Mouse (Mus musculus) limb, embryonic 10.5 days (tissue): Measurements from ENCODE around the gene Chaf1b. TPM values are rescaled to one million over a fixed set of nuclear protein-coding genes. Genes with fewer than 3 reads are reported as not detected.

ENCODE experiments used
- DNase-seq: peaks from one replicate; pipeline ENCODE4 v3.0.0-alpha.2; 2017; ENCODE audit warnings: low spot score
- H3K27ac ChIP-seq: fragments of 300-500 bp; sonication (generic); 2 replicates; pipeline ENCODE4 v1.5.1; 2016; ENCODE audit warnings: mild to moderate bottlenecking
- H3K27me3 ChIP-seq: fragments of 300-500 bp; sonication (generic); 2 replicates; pipeline ENCODE4 v1.6.1; 2016; ENCODE audit warnings: low read depth, mild to moderate bottlenecking; ENCODE audit not compliant: poor library complexity, severe bottlenecking
- H3K36me3 ChIP-seq: fragments of 300-500 bp; sonication (generic); 2 replicates; pipeline ENCODE4 v1.6.1; 2016; ENCODE audit warnings: mild to moderate bottlenecking, moderate library complexity
- H3K4me1 ChIP-seq: fragments of 300-500 bp; sonication (generic); 2 replicates; pipeline ENCODE4 v1.6.1; 2016
- H3K4me3 ChIP-seq: fragments of 300-500 bp; sonication (generic); 2 replicates; pipeline ENCODE4 v1.5.1; 2016; ENCODE audit warnings: mild to moderate bottlenecking, moderate library complexity
- H3K9me3 ChIP-seq: fragments of 300-500 bp; sonication (generic); replicated peaks from 2 replicates; pipeline ENCODE4 v1.6.1; 2016; ENCODE audit warnings: mild to moderate bottlenecking
- WGBS: fragments of 180-500 bp; shearing (Covaris S2); methylation state at CpG from one replicate; pipeline ENCODE4 v1.1.7; 2016; 5-methylcytosine and 5-hydroxymethylcytosine counted together
- polyA plus RNA-seq: library from polyadenylated mRNA; unstranded; fragments of >200 nt; fragmentation: Nextera tagmentation; extraction: Ambion mirVana; gene quantifications from 2 replicates; pipeline ENCODE4 v1.2.1, GENCODE M21; 2016

Gene Chaf1b
- polyA plus RNA-seq: 137 and 146 TPM in 2 replicates

- peak within 1 kb of the TSS; percentile 84 for H3K4me3 ChIP-seq
- DNase-seq: peak; percentile 100
- H3K27me3 ChIP-seq: no peaks in the 10 kb centered on the region
- H3K27ac ChIP-seq: peak within 1 kb of the TSS; percentile 89
- no peaks in the 10 kb centered on the region for H3K9me3 ChIP-seq
- H3K4me1 ChIP-seq: peaks cover 31% of the 10 kb centered on the region
- H3K36me3 ChIP-seq: peaks cover 33% of the 10 kb centered on the region
- WGBS: under 1% methylated on average over 54 of the region's 54 CpGs
These were observed at the start of gene Chaf1b for GRCm38 (mm10) chr16:93883423-93884085. Chaf1b (plus strand) TSS chr16:93883901.

GRCm38 (mm10) chr16:93834076-93834475 lies 49.6 kb upstream of the Chaf1b start:
- WGBS: 92% methylated on average over 2 of the region's 2 CpGs
- Histone ChIP-seq H3K27ac (no peak overlapping the region), H3K4me3 (no peak overlapping the region; the same call in 1 of the 2 replicates), H3K4me1 (peaks cover 7% of the 10 kb centered on the region), H3K9me3 (no peaks in the 10 kb centered on the region), H3K36me3 (peaks cover 22% of the 10 kb centered on the region), H3K27me3 (no peaks in the 10 kb centered on the region)
- DNase-seq: no peak

GRCm38 (mm10) chr16:93839049-93839448 lies 44.7 kb upstream of the Chaf1b start:
- 98% methylated on average over 1 of the region's 1 CpGs for WGBS
- H3K9me3 ChIP-seq: no peaks in the 10 kb centered on the region
- no peaks in the 10 kb centered on the region for H3K4me1 ChIP-seq
- no peak overlapping the region for H3K4me3 ChIP-seq
- peaks cover 49% of the 10 kb centered on the region for H3K36me3 ChIP-seq
- no peaks in the 10 kb centered on the region for H3K27me3 ChIP-seq
- no peak overlapping the region for H3K27ac ChIP-seq
- DNase-seq: no peak

GRCm38 (mm10) chr16:93850527-93850926 lies 33.2 kb upstream of the Chaf1b start:
- Histone ChIP-seq H3K4me1 (no peaks in the 10 kb centered on the region), H3K27ac (no peak overlapping the region), H3K4me3 (no peak overlapping the region), H3K36me3 (peaks cover 100% of the 10 kb centered on the region), H3K9me3 (no peaks in the 10 kb centered on the region), H3K27me3 (no peaks in the 10 kb centered on the region)
- 97% methylated on average over 3 of the region's 3 CpGs for WGBS
- no peak for DNase-seq

GRCm38 (mm10) chr16:93859967-93860366 lies 23.7 kb upstream of the Chaf1b start:
- H3K4me3 ChIP-seq: no peak overlapping the region
- no peak for DNase-seq
- WGBS: 91% methylated on average over 4 of the region's 4 CpGs
- peaks cover 92% of the 10 kb centered on the region for H3K36me3 ChIP-seq
- no peak overlapping the region for H3K27ac ChIP-seq
- H3K27me3 ChIP-seq: no peaks in the 10 kb centered on the region
- H3K4me1 ChIP-seq: no peaks in the 10 kb centered on the region
- no peaks in the 10 kb centered on the region for H3K9me3 ChIP-seq

GRCm38 (mm10) chr16:93860686-93861085 lies 23.0 kb upstream of the Chaf1b start:
- DNase-seq: no peak
- Histone ChIP-seq H3K36me3 (peaks cover 92% of the 10 kb centered on the region), H3K4me1 (no peaks in the 10 kb centered on the region), H3K4me3 (no peak overlapping the region), H3K27me3 (no peaks in the 10 kb centered on the region), H3K27ac (no peak overlapping the region), H3K9me3 (no peaks in the 10 kb centered on the region)

- Histone ChIP-seq H3K36me3 (peaks cover 78% of the 10 kb centered on the region), H3K4me3 (no peak overlapping the region), H3K9me3 (no peaks in the 10 kb centered on the region), H3K27me3 (no peaks in the 10 kb centered on the region), H3K27ac (no peak overlapping the region), H3K4me1 (no peaks in the 10 kb centered on the region)
- no peak for DNase-seq
- 95% methylated on average over 13 of the region's 13 CpGs for WGBS
These were observed 8.9 kb upstream of the Chaf1b start for GRCm38 (mm10) chr16:93874841-93875240.

- Histone ChIP-seq H3K9me3 (no peaks in the 10 kb centered on the region), H3K27ac (no peak overlapping the region), H3K27me3 (no peaks in the 10 kb centered on the region), H3K36me3 (peaks cover 49% of the 10 kb centered on the region), H3K4me3 (no peak overlapping the region), H3K4me1 (no peaks in the 10 kb centered on the region)
- no peak for DNase-seq
- WGBS: 93% methylated on average over 6 of the region's 6 CpGs
These were observed 5.9 kb upstream of the Chaf1b start for GRCm38 (mm10) chr16:93877612-93878380.

- peak; percentile 67 for DNase-seq
- peaks cover 40% of the 10 kb centered on the region for H3K36me3 ChIP-seq
- H3K4me1 ChIP-seq: peaks cover 31% of the 10 kb centered on the region
- under 1% methylated on average over 43 of the region's 43 CpGs for WGBS
- no peaks in the 10 kb centered on the region for H3K9me3 ChIP-seq
- peak overlapping the region; percentile 89 for H3K27ac ChIP-seq
- H3K27me3 ChIP-seq: no peaks in the 10 kb centered on the region
- H3K4me3 ChIP-seq: peak overlapping the region; percentile 84
These were observed 503 bp downstream of the Chaf1b start for GRCm38 (mm10) chr16:93884086-93884721.

GRCm38 (mm10) chr16:93884722-93885113 lies 1.0 kb downstream of the Chaf1b start:
- WGBS: 63% methylated on average over 5 of the region's 5 CpGs
- Histone ChIP-seq H3K36me3 (peaks cover 45% of the 10 kb centered on the region), H3K4me3 (peak overlapping the region; percentile 84), H3K27me3 (no peaks in the 10 kb centered on the region), H3K4me1 (peaks cover 31% of the 10 kb centered on the region), H3K27ac (peak overlapping the region; percentile 89), H3K9me3 (no peaks in the 10 kb centered on the region)
- no peak for DNase-seq

- Histone ChIP-seq H3K27ac (no peak overlapping the region), H3K9me3 (no peaks in the 10 kb centered on the region), H3K27me3 (no peaks in the 10 kb centered on the region), H3K36me3 (peaks cover 83% of the 10 kb centered on the region), H3K4me3 (no peak overlapping the region), H3K4me1 (peaks cover 25% of the 10 kb centered on the region)
- no peak for DNase-seq
- 94% methylated on average over 6 of the region's 6 CpGs for WGBS
These were observed 4.8 kb downstream of the Chaf1b start for GRCm38 (mm10) chr16:93888481-93888880.

- Histone ChIP-seq H3K4me3 (no peak overlapping the region), H3K9me3 (no peaks in the 10 kb centered on the region), H3K36me3 (peaks cover 100% of the 10 kb centered on the region), H3K27ac (no peak overlapping the region), H3K4me1 (peaks cover 9% of the 10 kb centered on the region), H3K27me3 (no peaks in the 10 kb centered on the region)
- WGBS: 89% methylated on average over 12 of the region's 12 CpGs
- DNase-seq: no peak
These were observed 7.4 kb downstream of the Chaf1b start for GRCm38 (mm10) chr16:93890948-93891604.
